Mouse (Mus musculus) heart, adult 2 months (tissue): ENCODE data around the gene Tnfsf11.

ENCODE experiments used
- CTCF ChIP-seq: fragments of 200-600 bp; IDR thresholded peaks from 2 replicates; pipeline ENCODE4 v1.8.1; 2022; ENCODE audit warnings: antibody characterized with exemption, mild to moderate bottlenecking, moderate library complexity
- EP300 ChIP-seq: fragments of 200-500 bp; IDR thresholded peaks from 2 replicates; pipeline ENCODE4 v1.6.1; 2011; ENCODE audit warnings: low read depth, low read length, control low read depth; ENCODE audit not compliant: insufficient read depth

- no peak for TF ChIP-seq CTCF
- no peak for TF ChIP-seq EP300
Observed at GRCm38 (mm10) chr14:78320248-78320647, 12.4 kb upstream of the Tnfsf11 start.
